Mouse (Mus musculus) mammary gland, adult 2 months (tissue): ENCODE data around the gene Ncmap. TPM values are rescaled to one million over a fixed set of nuclear protein-coding genes. Genes with fewer than 3 reads are reported as not detected.

Experiments used
- polyA plus RNA-seq: library from polyadenylated mRNA; depleted of rRNA; stranded (reverse); fragments of >200 nt; gene quantifications from 2 replicates; pipeline ENCODE4 v1.2.3, GENCODE M21; 2012; ENCODE audit warnings: low replicate concordance; rRNA removed

Ncmap gene
- polyA plus RNA-seq, result 10.5 and 12.8 TPM in 2 replicates

GRCm38 (mm10) chr4:135397991-135398390, at the start of gene Ncmap:
Ncmap (minus strand) TSS chr4:135398227.

GRCm38 (mm10) chr4:135433443-135434394, 35.7 kb upstream of the Ncmap start, which contains the start of gene Rcan3:
Rcan3 (minus strand) TSS chr4:135433853.

DNA sequence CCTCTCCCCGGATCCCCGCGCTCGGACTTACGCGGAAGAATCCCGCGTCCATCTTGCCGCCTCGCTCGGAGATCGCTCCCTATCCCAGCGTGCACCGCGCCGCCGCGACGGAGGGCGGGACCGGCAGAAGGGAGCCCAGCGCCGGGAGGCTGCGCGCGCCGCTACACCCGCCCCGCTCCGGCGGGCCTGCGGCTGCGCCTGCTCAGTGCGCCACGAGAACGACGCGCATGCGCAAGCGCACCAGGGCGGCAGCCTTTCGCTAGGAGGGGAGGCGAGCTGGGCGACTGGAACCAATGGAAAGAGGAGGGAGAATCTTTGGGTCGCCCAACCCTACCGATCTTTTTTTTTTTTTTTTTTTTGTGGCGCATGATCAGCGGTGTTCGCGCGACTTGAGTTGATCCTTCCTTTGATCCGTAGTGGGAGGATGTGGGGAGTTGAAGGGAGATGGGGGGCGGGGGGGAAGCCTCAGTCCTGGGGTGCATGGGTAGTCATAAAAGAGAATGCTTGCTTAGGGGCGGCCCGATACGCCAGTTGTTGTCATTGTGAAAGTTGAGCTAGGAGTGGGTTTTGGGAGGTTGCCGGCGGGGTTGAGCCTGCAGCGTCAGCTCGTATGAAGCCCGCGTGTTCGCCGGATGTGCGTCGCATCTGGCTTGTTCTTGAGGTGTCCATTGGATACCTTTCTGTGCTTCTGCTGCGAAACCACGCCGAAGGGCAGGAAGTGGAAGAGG, 44.8 kb downstream of the Ncmap start, which contains the start of gene Srrm1:
Gene Srrm1 (minus strand): TSS at position 256 of the 728 bp plus-strand sequence.

Other genes starting within 250 kb of the Ncmap start
- gene Clic4, start 125.4 kb downstream of the Ncmap start, polyA plus RNA-seq, result 64.2 and 87.2 TPM in 2 replicates
- gene Srrm1, start 44.9 kb downstream of the Ncmap start, polyA plus RNA-seq, result 18.2 and 19.9 TPM in 2 replicates
- gene Rcan3, start 35.6 kb upstream of the Ncmap start, polyA plus RNA-seq, result 14.4 and 16.7 TPM in 2 replicates
- gene Stpg1, start 96.6 kb upstream of the Ncmap start, polyA plus RNA-seq, result 0.12 and 0.16 TPM in 2 replicates
- 18.0 and 21.6 TPM in 2 replicates for gene Nipal3, start 96.8 kb upstream of the Ncmap start, polyA plus RNA-seq
- 0.14 and 0.62 TPM in 2 replicates for gene Grhl3, start 175.4 kb upstream of the Ncmap start, polyA plus RNA-seq